Mouse (Mus musculus) stomach, postnatal 0 days (tissue): Measurements from ENCODE around the gene Ss18l2. TPM values are rescaled to one million over a fixed set of nuclear protein-coding genes. Genes with fewer than 3 reads are reported as not detected.
A peak's percentile ranks its signal among the peaks of the same experiment; 100 is the strongest.

ENCODE experiments used
- ATAC-seq: fragments of 200-750 bp; cut with Nextera tagmentation; 2 replicates; pipeline ENCODE4 v1.8.0; 2017; ENCODE audit not compliant: low FRiP score, low TSS enrichment
- DNase-seq: peaks from one replicate; pipeline ENCODE4 v3.0.0-alpha.2; 2016; ENCODE audit warnings: low spot score
- H3K27ac ChIP-seq: fragments of 300-500 bp; sonication (generic); replicated peaks from 2 replicates; pipeline ENCODE4 v1.5.1; 2014; ENCODE audit warnings: mild to moderate bottlenecking, control low read depth
- H3K27me3 ChIP-seq: fragments of 300-500 bp; sonication (generic); 2 replicates; pipeline ENCODE4 v1.6.1; 2014; ENCODE audit warnings: low read length; ENCODE audit not compliant: control insufficient read depth, insufficient read depth
- H3K36me3 ChIP-seq: fragments of 300-500 bp; sonication (generic); 2 replicates; pipeline ENCODE4 v1.6.1; 2014; ENCODE audit warnings: low read length, mixed read lengths; ENCODE audit not compliant: control insufficient read depth, insufficient read depth
- H3K4me1 ChIP-seq: fragments of 300-500 bp; sonication (generic); replicated peaks from 2 replicates; pipeline ENCODE4 v1.6.1; 2014; ENCODE audit warnings: antibody characterized with exemption; ENCODE audit not compliant: control insufficient read depth, insufficient read depth
- H3K4me2 ChIP-seq: fragments of 300-500 bp; sonication (generic); replicated peaks from 2 replicates; pipeline ENCODE4 v1.6.1; 2014; ENCODE audit warnings: low read depth, mild to moderate bottlenecking, control low read depth, moderate library complexity
- H3K4me3 ChIP-seq: fragments of 300-500 bp; sonication (generic); 2 replicates; pipeline ENCODE4 v1.5.1; 2014; ENCODE audit warnings: low read depth, low read length, control low read depth
- H3K9ac ChIP-seq: fragments of 300-500 bp; sonication (generic); 2 replicates; pipeline ENCODE4 v1.6.1; 2014; ENCODE audit warnings: mild to moderate bottlenecking, low read length, control low read depth, mixed read lengths
- H3K9me3 ChIP-seq: fragments of 300-500 bp; sonication (generic); 2 replicates; pipeline ENCODE4 v1.6.1; 2016; ENCODE audit warnings: low read length; ENCODE audit not compliant: control insufficient read depth
- CTCF ChIP-seq: IDR thresholded peaks from 2 replicates; pipeline ENCODE4 v1.5.1; 2016; ENCODE audit warnings: antibody characterized with exemption, low read depth, mild to moderate bottlenecking, moderate library complexity
- EP300 ChIP-seq: optimal IDR thresholded peaks from 2 replicates; pipeline ENCODE3; 2016; ENCODE audit warnings: antibody characterized with exemption
- WGBS: fragments of 180-500 bp; shearing (Covaris S2); extraction: QIAGEN DNeasy Blood & Tissue Kit; methylation state at CpG from one replicate; pipeline ENCODE4 v1.1.7; 2014; 5-methylcytosine and 5-hydroxymethylcytosine counted together
- polyA plus RNA-seq: library from polyadenylated mRNA; unstranded; fragments of >200 nt; fragmentation: Nextera tagmentation; extraction: Ambion mirVana; gene quantifications from 2 replicates; pipeline ENCODE4 v1.2.1, GENCODE M21; 2015

Gene Ss18l2
- polyA plus RNA-seq, 1 experiment from 2014 or later: 119 TPM

- no peaks in the 10 kb centered on the region for H3K27me3 ChIP-seq
- no peak for ATAC-seq
- H3K9ac ChIP-seq: 0 out of 2 replicates have a peak overlapping the region, but pooled peaks have one; percentile 89
- peak overlapping the region; percentile 96 for H3K4me2 ChIP-seq
- TF ChIP-seq CTCF: no peak
- TF ChIP-seq EP300: no peak
- no peak overlapping the region for H3K4me3 ChIP-seq
- DNase-seq: peak; percentile 38
- 0 out of 2 replicates have a peak, but pooled peaks cover 8% of the 10 kb centered on the region for H3K4me1 ChIP-seq
- H3K36me3 ChIP-seq: peaks cover 13% of the 10 kb centered on the region; the same call in 1 of the 2 replicates
- WGBS: 47% methylated on average over 10 of the region's 10 CpGs
- no peaks in the 10 kb centered on the region for H3K9me3 ChIP-seq
- H3K27ac ChIP-seq: 0 out of 2 replicates have a peak overlapping the region, but pooled peaks have one; percentile 13
Measured at GRCm38 (mm10) chr9:121757835-121758814, 48.0 kb downstream of the Ss18l2 start.

- Histone ChIP-seq H3K9ac (peak within 1 kb of the TSS; percentile 89), H3K9me3 (no peaks in the 10 kb centered on the region), H3K4me3 (peak within 1 kb of the TSS; percentile 73), H3K4me1 (0 out of 2 replicates have a peak, but pooled peaks cover 8% of the 10 kb centered on the region), H3K4me2 (peak within 1 kb of the TSS; percentile 96), H3K36me3 (peaks cover 8% of the 10 kb centered on the region; the same call in 1 of the 2 replicates), H3K27ac (peak within 1 kb of the TSS; percentile 92), H3K27me3 (no peaks in the 10 kb centered on the region)
- TF ChIP-seq CTCF: no peak
- no peak for TF ChIP-seq EP300
- under 1% methylated on average over 81 of the region's 97 CpGs for WGBS
- peak; percentile 74 for ATAC-seq
- peak; percentile 69 for DNase-seq
Measured at GRCm38 (mm10) chr9:121759091-121760081, 49.3 kb downstream of the Ss18l2 start, which contains the start of gene Zfp651. TSS of gene Zfp651 (plus strand) at chr9:121759330.

- H3K36me3 ChIP-seq: peaks cover 7% of the 10 kb centered on the region; the same call in 1 of the 2 replicates
- peak; percentile 67 for ATAC-seq
- no peaks in the 10 kb centered on the region for H3K9me3 ChIP-seq
- TF ChIP-seq EP300 (no peak), CTCF (no peak)
- H3K4me1 ChIP-seq: 0 out of 2 replicates have a peak, but pooled peaks cover 8% of the 10 kb centered on the region
- H3K4me3 ChIP-seq: peak overlapping the region; percentile 73
- peak overlapping the region; percentile 89 for H3K9ac ChIP-seq
- H3K27me3 ChIP-seq: no peaks in the 10 kb centered on the region
- 2% methylated on average over 43 of the region's 43 CpGs for WGBS
- H3K4me2 ChIP-seq: peak overlapping the region; percentile 96
- H3K27ac ChIP-seq: peak overlapping the region; percentile 92
- peak; percentile 77 for DNase-seq
Measured at GRCm38 (mm10) chr9:121760271-121761090, 50.4 kb downstream of the Ss18l2 start.

GRCm38 (mm10) chr9:121761091-121761665 is 51.0 kb downstream of the Ss18l2 start:
- Histone ChIP-seq H3K27ac (peak overlapping the region; percentile 92), H3K4me1 (0 out of 2 replicates have a peak, but pooled peaks cover 8% of the 10 kb centered on the region), H3K9me3 (no peaks in the 10 kb centered on the region), H3K36me3 (peaks cover 7% of the 10 kb centered on the region; the same call in 1 of the 2 replicates), H3K27me3 (no peaks in the 10 kb centered on the region), H3K9ac (peak overlapping the region; percentile 89; the same call in 1 of the 2 replicates), H3K4me2 (peak overlapping the region; percentile 96), H3K4me3 (peak overlapping the region; percentile 73; the same call in 1 of the 2 replicates)
- TF ChIP-seq EP300 (no peak), CTCF (no peak)
- peak; percentile 47 for DNase-seq
- 37% methylated on average over 10 of the region's 10 CpGs for WGBS
- no peak for ATAC-seq
